Mouse (Mus musculus) left cerebral cortex, postnatal 4 days (tissue): ENCODE results near the gene Tmem238. TPM values are rescaled to one million over a fixed set of nuclear protein-coding genes. Genes with fewer than 3 reads are reported as not detected.
"Not testable (repeated sequence)": the region's sequence is repeated elsewhere in the genome, so short reads cannot be mapped to it uniquely, and the experiment has no call there.

Source experiments
- DNase-seq: peaks from one replicate; pipeline ENCODE4 v3.0.0-alpha.2; 2022
- intact Hi-C: fragments of 180-260 bp; cut with DNase I; formaldehyde crosslinking; loops from one replicate; pipeline ENCODE4 v1.15.1; 2025
- total RNA-seq, 2 experiments: library from RNA; stranded (reverse); gene quantifications; 2 replicates each; pipeline ENCODE4 v1.2.3; 2021

The Tmem238 gene
- total RNA-seq, result 1 to 10 TPM; 5.5 to 6.0 TPM

DNA sequence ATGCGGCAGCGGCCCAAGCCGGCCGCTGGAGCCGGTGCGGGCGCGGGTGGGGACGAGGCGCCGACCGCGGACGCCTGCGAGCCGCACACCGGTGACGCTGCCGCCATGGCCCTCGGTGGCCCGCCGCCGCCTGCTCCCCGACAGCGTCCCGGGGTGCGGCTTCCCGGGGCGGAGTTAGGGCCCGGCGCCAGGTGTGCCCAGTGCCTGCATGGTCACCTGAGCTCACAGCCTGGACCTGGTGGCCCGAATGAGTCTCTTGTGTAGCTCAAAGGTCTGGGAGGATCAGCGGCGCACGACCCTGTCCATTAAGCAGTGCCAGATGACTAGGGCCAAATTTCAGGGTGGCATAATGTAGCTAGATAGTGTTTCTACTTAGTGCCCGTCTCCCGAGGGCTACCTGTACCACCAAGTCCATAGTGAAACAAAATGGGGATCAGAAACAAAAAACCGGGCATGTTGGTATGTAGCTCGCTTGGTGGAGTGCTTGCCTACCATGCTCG is at the start of gene Tmem238:
Tmem238 (minus strand) TSS at position 221 of the 500 bp plus-strand sequence.
- DNase-seq, result peak; percentile 28
- intact Hi-C loops, result loop anchor here (5.0 kb wide), 1 partner anchor 37 kb away; the partner anchor contains the start of gene Cox6b2

DNA sequence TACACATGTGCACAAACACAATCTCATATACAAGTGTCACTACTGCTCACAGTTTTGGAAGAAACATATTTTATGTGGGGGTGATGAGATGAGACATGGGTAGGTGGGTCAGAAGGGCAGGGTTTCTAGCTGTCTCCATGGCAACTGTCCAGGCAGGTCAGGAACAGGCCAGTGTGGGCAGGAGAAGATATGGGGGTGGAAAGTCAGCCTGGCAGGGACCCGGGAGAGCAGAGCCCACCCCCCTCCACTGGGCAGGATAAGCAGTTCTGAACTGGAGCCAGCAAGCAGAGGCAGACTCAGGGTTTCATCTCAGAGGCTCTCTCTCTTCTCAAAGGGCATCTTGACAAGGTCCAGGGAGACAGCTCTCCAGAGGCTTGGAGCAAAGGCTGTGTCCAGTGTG is 48.2 kb upstream of the Tmem238 start:
- intact Hi-C loops, result no loop called here

DNA sequence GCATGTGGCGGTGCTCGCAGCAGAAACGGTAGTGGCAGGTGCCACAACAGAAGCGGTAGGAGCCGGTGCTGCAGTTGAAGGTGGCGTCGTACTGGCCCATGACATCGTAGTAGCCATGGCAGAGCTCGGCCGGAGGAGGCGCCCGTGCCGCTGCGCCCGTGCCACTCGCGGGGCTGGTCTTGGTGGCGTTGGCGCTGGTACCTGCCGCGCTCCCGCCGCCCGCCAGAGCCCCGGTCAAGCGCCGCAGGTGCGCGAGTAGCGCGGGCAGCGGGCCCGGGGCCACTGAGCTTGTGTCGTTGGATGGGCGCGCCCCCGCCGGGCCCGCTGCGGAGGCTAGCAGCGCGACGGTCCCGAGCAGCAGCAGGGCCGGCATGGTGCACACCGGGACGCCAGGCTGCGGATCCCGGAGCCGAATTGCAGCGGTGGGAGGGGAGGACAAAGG is 46.9 kb upstream of the Tmem238 start:
- peak; percentile 72 for DNase-seq
- intact Hi-C loops, result no loop called here

More for the DNA sequence above, 48.2 kb upstream of the Tmem238 start:
- DNase-seq, result no peak

DNA sequence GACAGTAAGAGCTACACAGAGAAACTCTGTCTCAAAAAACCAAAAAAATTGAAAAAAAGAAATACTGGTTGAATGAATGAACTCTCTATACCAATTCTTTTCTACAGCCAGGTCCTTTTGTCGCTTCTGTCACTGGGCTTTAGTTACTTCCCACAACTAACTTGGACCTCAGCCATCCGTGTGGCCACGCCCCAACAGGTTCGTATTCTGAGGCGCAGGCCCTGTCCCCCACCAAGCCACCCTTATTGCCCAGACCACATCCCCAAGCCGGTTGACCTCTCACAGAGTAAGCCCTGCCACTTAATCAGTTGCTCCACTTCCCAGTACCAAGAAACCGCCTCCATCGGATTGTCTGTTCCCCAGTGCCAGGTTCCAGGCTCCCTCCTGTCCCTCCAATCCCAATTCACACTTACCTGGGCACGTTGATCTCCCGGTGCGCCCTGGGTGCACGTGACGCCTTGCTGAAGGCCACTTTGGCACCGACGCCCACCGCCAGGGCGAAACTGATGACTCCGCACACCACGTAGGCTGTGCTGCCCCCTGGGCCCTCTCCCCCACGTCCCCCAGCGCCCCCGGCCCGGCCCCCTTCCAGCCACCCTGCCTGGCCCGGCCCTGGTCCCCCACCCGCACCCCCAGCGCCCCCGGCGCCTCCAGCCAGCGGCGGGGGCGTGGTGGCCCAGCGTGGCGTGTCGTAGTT is 46.3 kb upstream of the Tmem238 start:
- intact Hi-C loops, result no loop called here

DNA sequence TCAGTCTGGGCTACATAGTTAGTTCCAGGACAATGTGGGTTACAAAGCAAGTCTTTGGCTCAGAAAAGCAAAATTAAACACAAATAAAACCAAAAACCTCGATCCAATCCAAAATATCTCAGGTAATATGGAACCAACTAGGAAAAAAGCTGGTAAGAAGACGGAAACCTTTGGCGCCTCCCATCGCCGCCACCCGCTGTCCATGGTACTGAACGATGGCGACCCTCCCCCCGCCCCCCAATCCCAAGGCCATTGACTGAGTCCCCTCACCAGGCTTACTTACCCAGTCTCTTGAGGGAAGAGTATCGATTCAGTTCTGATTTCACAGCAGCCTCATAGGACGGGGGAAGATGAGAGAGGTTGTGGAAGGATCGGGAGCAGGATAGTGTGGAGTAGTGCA is 41.0 kb upstream of the Tmem238 start:
- DNase-seq, result no peak
- intact Hi-C loops, result no loop called here

More for the DNA sequence above, 46.3 kb upstream of the Tmem238 start:
- no peak for DNase-seq

DNA sequence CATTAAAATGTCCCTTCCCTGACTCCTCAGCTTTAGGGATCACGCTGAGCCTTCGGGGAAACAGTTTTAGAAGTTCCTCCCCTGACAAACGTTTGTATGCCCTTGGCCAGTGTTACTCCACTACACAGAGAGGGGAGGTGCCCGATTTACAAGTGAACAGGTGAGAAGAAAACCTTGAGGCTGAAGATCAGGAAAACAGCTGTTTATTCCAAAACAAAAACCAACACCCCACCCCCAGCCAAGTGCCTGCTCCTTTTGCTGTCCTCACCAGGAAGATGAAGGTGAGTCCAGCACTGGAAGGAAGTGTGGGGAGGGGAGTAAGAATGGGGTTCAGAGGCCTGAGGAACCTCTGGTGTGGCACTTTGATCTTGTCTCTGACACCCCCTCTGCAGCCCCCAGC is 35.9 kb upstream of the Tmem238 start:
- DNase-seq, result no peak
- intact Hi-C loops, result no loop called here

DNA sequence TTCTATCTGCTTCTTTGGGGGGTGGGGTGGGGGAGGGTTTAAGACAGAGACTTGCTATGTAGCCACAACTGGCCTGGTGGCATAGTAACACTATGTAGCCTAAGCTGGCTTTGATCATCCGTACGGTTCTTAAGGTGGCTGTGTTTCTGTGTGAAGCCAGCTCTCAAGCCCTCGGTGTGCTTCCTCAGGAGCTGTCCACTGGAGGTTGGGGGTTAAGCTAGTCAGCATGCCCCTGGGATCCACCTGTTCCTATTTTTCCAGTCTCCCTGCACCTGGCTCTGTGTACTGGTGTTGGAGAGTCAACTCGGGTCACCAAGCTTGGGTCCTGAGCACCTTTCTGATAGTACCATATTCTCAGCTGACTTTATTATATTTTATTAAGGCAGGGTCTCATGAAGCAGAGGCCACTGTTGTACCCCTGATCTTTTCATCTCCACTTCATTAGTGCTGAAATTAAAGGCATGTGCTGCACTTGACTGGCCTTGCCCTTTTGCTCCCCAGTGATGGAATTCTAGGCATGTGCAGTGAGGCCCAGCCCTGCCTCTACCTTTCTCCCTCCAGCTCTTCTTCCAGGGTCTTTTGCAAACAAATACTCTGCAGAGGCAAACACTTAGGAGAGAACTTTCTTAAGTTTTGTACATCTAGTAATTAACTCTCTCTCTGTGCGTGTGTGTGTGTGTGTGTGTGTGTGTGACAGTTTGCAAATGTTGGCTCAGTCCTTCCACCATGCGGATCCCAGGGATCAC is 32.9 kb upstream of the Tmem238 start:
- intact Hi-C loops, result no loop called here
- DNase-seq, result no peak

DNA sequence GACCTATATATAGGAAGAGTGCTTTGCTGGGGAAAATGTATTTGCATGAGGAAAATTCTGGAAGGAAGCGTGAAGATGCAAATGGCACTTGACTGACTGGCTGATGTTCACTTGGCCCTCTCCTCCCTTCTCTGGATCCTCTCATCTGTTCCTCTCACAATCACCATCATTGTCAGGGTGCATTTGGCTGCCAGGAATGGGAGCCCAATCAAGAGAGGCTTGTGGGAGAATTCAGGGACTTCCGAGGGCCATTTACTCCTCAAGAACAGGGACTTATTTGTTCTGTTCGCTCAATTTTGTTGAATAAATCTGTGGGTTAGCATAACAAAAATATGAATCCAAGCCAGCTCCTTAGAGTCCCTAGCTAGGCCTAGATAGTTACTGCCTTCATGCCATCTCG is 32.2 kb upstream of the Tmem238 start:
- no peak for DNase-seq
- intact Hi-C loops, result no loop called here

DNA sequence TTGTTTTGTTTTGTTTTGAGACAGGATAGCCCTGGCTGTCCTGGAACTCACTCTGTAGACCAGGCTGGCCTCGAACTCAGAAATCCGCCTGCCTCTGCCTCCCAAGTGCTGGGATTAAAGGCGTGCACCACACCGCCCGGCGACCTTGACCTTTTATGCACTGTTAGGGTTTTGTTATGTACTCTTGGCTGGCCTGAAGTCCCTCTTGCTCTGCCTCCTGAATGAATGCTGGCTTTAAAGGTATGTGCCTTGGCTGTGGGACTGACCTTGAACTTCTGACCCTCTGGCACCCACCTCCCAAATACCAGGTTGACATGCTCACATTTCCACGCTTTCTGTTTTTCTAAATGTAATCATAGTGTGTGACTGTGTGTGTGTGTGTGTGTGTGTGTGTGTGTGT is 31.5 kb upstream of the Tmem238 start:
- DNase-seq, intact Hi-C loops: not testable (repeated sequence)

DNA sequence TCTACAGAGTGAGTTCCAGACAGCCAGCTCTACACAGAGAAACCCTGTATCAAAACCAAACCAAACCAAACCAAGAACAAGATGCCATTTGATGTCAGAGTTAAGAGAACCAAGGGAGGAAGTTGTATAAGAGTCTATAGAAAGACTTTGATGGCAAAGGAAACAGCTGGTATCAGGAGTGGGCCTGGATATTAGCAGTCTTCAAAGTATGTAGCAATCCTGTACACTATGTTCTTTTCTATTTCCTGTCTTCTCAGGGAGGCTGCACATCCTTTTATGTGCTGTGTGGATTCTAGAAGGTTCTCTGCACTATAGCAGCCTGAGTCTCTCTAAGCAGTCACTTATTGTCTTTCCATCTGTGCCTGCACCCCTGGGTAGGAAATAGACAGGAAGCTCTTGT is 27.1 kb upstream of the Tmem238 start:
- intact Hi-C loops, result no loop called here
- DNase-seq, result no peak

DNA sequence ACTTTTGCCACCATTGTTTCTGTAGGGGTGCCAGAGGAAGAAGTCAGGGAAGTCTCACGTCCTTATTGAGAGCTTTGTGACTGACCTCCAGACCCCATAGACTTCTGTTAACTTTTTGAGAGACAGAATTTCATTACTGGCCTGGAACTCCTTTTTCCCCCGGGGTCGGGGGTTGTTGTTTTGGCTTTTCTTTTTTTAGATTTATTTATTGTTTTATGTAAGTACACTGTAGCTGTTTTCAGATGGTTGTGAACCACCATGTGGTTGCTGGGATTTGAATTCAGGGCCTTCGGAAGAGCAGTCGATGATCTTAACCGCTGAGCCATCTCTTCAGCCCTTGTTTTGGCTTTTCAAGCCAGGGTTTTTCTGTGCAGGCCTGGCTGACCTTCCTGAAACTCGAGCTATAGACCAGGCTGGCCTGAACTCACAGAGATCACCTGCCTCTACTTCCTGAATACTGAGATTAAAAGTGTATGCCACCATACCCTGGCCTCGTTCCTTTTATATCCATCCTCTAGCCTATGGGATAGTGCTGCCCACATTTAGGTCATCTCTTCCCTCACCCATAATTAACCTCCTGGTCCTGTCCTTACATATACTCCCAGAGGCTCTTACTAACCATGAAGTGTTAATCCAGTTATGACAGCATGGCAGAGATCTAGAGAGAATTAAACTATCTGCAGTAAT is 23.8 kb upstream of the Tmem238 start:
- intact Hi-C loops, result no loop called here

DNA sequence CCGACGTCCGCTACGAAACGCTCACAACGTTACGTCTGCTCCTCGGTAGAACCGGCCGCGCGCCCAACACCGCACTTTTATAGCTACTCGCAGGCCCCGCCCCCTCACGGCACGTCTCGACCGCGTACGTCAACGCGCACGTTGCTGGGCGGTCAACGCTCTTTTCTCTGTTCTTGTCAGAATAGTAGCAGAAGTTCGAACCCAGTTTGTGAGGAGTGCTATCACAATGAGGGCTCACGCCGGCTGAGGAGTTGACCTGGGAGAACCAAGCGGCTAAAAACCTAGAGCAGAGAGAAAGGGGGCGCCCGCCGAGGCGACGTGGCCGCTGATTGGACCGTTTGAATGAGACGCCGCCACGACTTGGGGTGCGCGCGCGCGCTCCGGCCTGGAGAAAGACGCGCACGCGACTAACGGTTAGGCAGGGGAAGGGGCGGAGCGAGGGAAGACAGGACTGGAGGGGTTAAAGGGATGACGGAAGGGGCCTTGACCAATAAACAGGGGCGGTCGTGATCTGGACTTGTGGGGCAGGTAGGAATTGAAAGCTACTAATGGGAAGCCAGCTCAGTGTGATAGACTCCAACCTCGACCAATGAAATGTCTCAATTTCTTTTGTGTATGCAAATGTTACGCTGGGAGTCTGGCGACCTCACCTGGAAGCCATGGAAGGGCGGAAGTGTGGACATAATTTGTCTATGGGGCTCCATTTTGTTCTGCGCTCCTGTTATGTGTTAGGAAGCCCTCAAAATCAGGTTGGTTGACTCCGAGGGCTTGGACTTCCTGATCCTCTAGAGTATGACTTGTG is 23.0 kb upstream of the Tmem238 start, which contains the start of gene Ube2s:
Ube2s (minus strand) TSS at position 288 of the 802 bp plus-strand sequence.
- peak; percentile 99 for DNase-seq
- intact Hi-C loops, result no loop called here

More for the DNA sequence above, 23.8 kb upstream of the Tmem238 start:
- DNase-seq, result no peak

DNA sequence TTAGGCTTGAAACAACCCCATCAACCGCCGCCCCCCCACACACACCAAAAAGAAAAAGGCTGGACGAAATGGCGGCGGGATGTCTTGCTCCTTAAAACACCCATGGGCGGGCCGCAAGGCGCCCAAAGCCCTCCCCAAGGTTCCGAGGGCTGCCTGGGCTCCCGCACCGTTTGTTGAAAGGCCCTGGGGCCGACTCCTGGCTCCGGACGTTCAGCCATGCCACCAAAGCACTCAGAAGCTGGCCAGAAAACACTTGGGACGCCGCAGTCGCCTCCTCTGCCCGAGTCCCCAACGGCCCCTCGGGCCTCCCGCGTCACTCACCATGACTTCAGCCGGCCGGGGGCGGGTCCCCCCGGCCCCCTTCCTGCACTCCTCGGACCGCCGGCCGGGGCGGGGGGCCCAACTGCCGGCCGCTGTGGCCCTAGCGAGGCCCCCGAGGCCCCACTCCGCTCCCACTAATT is 22.4 kb upstream of the Tmem238 start:
- intact Hi-C loops, result no loop called here
- peak; percentile 22 for DNase-seq

DNA sequence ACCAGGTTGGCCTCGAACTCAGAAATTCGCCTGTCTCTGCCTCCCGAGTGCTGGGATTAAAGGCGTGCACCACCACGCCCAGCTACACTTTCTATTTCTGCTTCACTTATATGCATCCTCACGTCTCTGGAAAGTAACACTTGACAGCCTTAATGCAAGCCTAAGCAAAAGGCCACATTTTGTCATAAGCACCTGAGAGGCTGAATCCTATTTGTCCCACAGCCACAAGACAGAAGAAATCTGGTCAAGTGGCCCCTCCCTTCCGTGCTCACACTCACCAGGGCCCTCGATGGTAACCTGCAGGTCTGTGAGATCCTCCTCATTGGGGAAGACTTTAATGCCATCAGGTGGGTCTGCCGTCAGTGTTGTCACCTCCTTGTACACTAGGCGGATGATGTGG is 21.7 kb upstream of the Tmem238 start:
- DNase-seq, intact Hi-C loops: not testable (repeated sequence)

DNA sequence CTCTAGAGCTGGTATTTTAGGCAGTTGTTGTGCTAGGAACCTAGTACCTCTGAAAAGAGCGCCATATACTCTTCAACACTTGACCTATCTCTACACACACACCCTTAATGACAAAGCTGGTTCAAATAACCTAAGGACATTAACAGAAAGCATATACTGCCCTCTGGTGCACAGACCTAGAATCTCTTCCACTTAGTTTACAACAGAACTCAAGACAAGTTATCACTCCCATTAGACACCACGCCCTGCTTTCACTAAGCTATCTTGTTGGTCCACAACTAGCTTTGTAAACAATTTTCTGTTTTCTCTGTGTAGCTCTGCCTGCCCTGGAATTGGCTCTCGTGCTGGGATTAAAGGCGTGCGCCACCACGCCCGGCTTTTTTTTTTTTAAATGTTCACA is 17.3 kb upstream of the Tmem238 start:
- intact Hi-C loops, result no loop called here
- DNase-seq, result no peak

DNA sequence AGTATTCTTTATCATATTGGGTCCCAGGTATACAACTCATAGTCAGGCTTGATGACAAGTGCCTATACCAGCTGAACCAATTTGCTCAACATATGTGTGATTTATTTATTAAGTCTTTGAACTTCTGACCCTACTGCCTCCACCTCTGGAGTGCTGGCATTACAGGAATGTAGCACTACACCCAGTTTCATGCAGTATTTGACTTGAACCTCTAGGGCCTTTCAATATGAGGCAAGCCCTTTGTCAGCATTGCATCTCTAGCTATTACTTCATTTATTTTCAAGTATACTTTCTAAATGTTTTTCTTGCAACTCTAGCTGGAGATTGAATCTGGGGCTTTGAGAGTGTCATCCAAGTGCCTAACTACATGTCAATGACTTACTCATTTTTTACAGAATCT is 12.8 kb upstream of the Tmem238 start:
- intact Hi-C loops, result no loop called here

DNA sequence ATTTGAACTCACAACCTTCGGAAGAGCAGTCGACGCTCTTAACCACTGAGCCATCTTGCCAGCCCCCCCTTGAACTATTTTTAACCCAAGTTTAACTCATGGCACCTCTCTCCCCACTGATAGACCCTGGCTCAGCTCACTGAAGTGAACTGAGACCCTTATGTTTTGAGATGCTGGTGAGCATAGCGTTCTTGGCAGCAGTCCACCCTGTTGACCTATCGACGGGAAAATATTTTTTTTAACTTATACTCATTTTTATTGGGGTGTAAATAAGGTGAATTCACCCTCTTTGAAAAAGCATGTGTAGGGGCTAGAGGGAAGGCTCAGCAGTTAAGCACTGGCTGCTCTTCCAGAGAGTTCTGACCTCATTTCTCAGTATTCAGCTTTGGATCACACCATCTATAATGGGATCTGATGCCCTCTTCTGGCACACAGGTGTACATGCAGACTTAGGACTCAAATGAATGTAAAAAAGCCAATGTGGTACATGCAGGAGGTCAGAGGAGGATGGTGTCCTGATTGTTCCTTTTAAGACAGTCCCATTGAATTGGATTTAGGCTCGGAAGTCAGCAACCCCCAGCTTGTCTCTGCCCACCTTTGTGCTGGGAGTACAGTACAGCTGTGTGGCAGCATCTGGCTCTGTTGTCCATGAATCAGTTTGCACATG is 6.4 kb upstream of the Tmem238 start:
- no peak for DNase-seq
- intact Hi-C loops, result loop anchor here (5.0 to 10.0 kb wide), 2 partner anchors 91 to 239 kb away; no protein-coding TSS in a partner anchor

More for the DNA sequence above, 12.8 kb upstream of the Tmem238 start:
- DNase-seq, result no peak

DNA sequence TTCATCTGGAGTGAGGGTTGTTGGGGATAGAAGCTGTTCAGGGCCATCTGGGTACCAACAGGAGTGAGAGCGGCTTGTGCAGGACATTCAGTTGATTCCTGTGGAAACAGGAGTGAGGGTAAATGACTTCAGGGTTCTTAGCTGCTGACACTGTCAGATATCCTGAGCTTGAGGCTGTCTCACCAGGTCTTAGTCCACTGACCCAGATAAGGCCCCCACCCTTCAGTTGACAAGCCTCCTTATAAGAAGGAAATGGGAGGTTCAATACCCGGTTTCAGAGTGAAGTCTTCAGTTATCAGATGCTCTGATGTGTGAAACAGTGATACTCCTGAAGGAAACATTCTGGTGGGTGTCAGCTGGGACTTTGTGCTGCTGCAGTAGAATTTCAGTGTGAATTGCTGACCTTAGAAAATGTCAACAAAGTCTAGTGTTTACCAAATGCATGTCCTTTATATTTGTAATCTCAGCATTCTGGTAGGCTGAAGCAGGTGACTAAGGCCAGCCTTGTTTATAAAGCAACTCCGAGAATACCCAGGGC is 5.2 kb upstream of the Tmem238 start:
- DNase-seq, result no peak
- intact Hi-C loops, result loop anchor here (5.0 to 10.0 kb wide), 2 partner anchors 90 to 237 kb away; no protein-coding TSS in a partner anchor

DNA sequence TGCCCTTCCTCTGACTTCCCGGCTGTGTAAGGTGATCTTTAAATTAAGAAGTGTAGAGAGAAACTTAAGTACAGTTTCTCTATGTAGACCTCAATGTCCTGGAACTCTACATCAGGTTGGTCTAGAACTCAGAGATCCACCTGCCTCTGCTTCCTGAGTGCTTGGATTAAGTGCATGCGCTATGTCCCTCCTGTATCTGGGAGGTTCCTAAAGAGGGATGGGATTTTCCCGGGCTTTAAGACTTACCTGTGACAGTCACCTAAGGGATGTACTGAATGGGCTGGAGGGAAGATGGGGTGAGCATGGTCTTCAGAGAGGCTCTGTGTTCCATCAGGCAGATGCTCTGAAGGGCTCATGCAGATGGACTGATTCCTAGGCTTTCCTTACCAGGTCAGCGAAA is 4.2 kb upstream of the Tmem238 start:
- DNase-seq, result no peak
- intact Hi-C loops, result loop anchor here (10.0 kb wide), 1 partner anchor 89 kb away; no protein-coding TSS in a partner anchor
